Mouse (Mus musculus) cortical plate, adult 2 months (tissue): ENCODE measurements around the gene Mgat4b.

Experiments
- CTCF ChIP-seq: fragments of 200-500 bp; IDR thresholded peaks from 2 replicates; pipeline ENCODE4 v1.5.1; 2011; ENCODE audit warnings: mild to moderate bottlenecking, control low read depth, low read length; ENCODE audit not compliant: insufficient read depth; ENCODE audit errors: extremely low read depth
- POLR2A ChIP-seq: fragments of 200-500 bp; IDR thresholded peaks from 2 replicates; pipeline ENCODE4 v1.6.1; 2011; ENCODE audit warnings: mild to moderate bottlenecking, low read length, control low read depth; ENCODE audit not compliant: insufficient read depth; ENCODE audit errors: extremely low read depth

GRCm38 (mm10) chr11:50161578-50162304 is 48.9 kb upstream of the Mgat4b start:
- TF ChIP-seq POLR2A (no peak), CTCF (peak; percentile 75)
